Mouse (Mus musculus): ENCODE results near the gene Zc3h10.
A peak's percentile ranks its signal among the peaks of the same experiment; 100 is the strongest.
"Not testable (repeated sequence)": the region's sequence is repeated elsewhere in the genome, so short reads cannot be mapped to it uniquely, and the experiment has no call there.

Gene Zc3h10

GRCm38 (mm10) chr10:128494667-128495245 is 52.8 kb downstream of the Zc3h10 start:
- no peak for DNase-seq

- DNase-seq = peak; percentile 98
Observed at GRCm38 (mm10) chr10:128493695-128494666, 53.6 kb downstream of the Zc3h10 start, which contains the start of gene Myl6. Myl6 (minus strand) TSS chr10:128494145.

GRCm38 (mm10) chr10:128493319-128493694 is 54.3 kb downstream of the Zc3h10 start:
- no peak for DNase-seq

- peak; percentile 80 for DNase-seq
Observed at GRCm38 (mm10) chr10:128492633-128493311, 54.8 kb downstream of the Zc3h10 start.

- DNase-seq = not testable (repeated sequence)
Observed at GRCm38 (mm10) chr10:128492051-128492450, 55.5 kb downstream of the Zc3h10 start.

Measured in liver (tissue).